Mouse (Mus musculus): ENCODE measurements at regions not wholly inside any gene's neighbourhood (a gene's known extent, or its start where the extent isn't known, plus 50 kb on each side); places are given as distances from the start of the nearest gene placed in this dataset.

GRCm38 (mm10) chr1:35729785-35730295 is 338.4 kb upstream of the Hs6st1 start:
- TF ChIP-seq CTCF (IDR thresholded peaks at IDR 0.05; ENCODE audit: low read depth) (no peak), EP300 (optimal IDR thresholded peaks at IDR 0.05) (no peak)
- H3K9ac ChIP-seq (ENCODE audit: low read length): no peak overlapping the region
- H3K27me3 ChIP-seq (ENCODE audit: control insufficient read depth, insufficient read depth, low read length): no peaks in the 10 kb centered on the region
- no peaks in the 10 kb centered on the region for H3K9me3 ChIP-seq (ENCODE audit: control insufficient read depth, low read length)
- no peak overlapping the region for H3K4me2 ChIP-seq (replicated peaks; ENCODE audit: low read depth)
- DNase-seq (ENCODE audit: low spot score) (no peak), ATAC-seq (ENCODE audit: low FRiP score, low TSS enrichment) (no peak)
- H3K36me3 ChIP-seq (ENCODE audit: control insufficient read depth, insufficient read depth, low read length): no peaks in the 10 kb centered on the region
- no peak overlapping the region for H3K27ac ChIP-seq (replicated peaks)
- H3K4me1 ChIP-seq (replicated peaks; ENCODE audit: control insufficient read depth, insufficient read depth): no peaks in the 10 kb centered on the region
- H3K4me3 ChIP-seq (ENCODE audit: low read depth, low read length): no peak overlapping the region
- 77% methylated on average over 5 of the region's 5 CpGs for WGBS

DNA sequence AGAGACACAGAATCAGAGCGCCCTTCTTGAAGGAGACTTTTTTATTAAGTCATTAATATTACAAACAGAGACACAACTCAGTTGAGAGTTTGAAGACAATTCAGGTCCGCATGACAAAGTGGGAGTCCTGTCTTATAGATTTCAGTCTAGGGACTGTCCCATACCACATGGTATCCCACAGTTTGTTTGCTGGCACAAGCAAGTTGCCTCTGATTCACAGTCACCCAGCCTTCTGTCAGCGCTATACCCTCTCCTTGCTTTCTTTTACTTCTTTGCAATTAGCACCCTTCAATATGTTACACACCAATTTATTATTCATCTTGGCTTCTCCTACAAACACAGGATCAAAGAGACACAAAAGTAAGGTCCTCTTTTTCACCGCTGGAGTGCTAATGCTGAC is 337.9 kb upstream of the Hs6st1 start:
- DNase-seq (ENCODE audit: low spot score) (no peak), ATAC-seq (ENCODE audit: low FRiP score, low TSS enrichment) (no peak)
- H3K27ac ChIP-seq (replicated peaks): no peak overlapping the region
- 77% methylated on average over 4 of the region's 4 CpGs for WGBS
- H3K27me3 ChIP-seq (ENCODE audit: control insufficient read depth, insufficient read depth, low read length): no peaks in the 10 kb centered on the region
- no peak overlapping the region for H3K4me2 ChIP-seq (replicated peaks; ENCODE audit: low read depth)
- no peak for TF ChIP-seq CTCF (IDR thresholded peaks at IDR 0.05; ENCODE audit: low read depth)
- no peak overlapping the region for H3K9ac ChIP-seq (ENCODE audit: low read length)
- no peaks in the 10 kb centered on the region for H3K9me3 ChIP-seq (ENCODE audit: control insufficient read depth, low read length)
- no peaks in the 10 kb centered on the region for H3K36me3 ChIP-seq (ENCODE audit: control insufficient read depth, insufficient read depth, low read length)
- no peaks in the 10 kb centered on the region for H3K4me1 ChIP-seq (replicated peaks; ENCODE audit: control insufficient read depth, insufficient read depth)
- H3K4me3 ChIP-seq (ENCODE audit: low read depth, low read length): no peak overlapping the region

GRCm38 (mm10) chr1:35736247-35736646 is 332.0 kb upstream of the Hs6st1 start:
- H3K4me3 ChIP-seq (ENCODE audit: low read depth, low read length): no peak overlapping the region

DNA sequence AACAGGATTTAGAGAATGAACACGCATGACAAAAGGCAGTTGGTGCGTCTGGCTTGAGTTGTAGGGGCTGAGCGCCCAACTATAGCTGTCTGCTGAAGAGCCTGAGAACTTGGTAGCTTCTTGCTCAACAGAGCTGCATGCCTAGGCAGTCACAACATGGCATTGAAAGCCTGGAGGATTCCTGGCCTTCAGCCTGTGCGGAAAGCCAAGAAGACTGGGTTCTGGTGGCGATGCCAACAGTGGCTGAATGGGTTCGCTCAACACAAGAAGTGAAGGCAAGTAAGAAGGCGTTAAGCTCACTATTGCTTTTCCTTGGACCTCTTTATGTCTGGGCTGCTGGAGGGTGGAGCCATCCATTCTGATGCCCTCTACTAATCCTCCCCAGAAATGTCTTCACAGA is 318.6 kb upstream of the Hs6st1 start:
- 95% methylated on average over 7 of the region's 7 CpGs for WGBS
- no peak for ATAC-seq (ENCODE audit: low FRiP score, low TSS enrichment)

More at GRCm38 (mm10) chr1:35736247-35736646, 332.0 kb upstream of the Hs6st1 start:
- no peaks in the 10 kb centered on the region for H3K4me1 ChIP-seq (replicated peaks; ENCODE audit: control insufficient read depth, insufficient read depth)
- H3K9me3 ChIP-seq (ENCODE audit: control insufficient read depth, low read length): no peaks in the 10 kb centered on the region
- no peak for DNase-seq (ENCODE audit: low spot score)
- H3K4me2 ChIP-seq (replicated peaks; ENCODE audit: low read depth): no peak overlapping the region
- ATAC-seq (ENCODE audit: low FRiP score, low TSS enrichment): no peak
- TF ChIP-seq CTCF (IDR thresholded peaks at IDR 0.05; ENCODE audit: low read depth): no peak
- no peak for TF ChIP-seq EP300 (optimal IDR thresholded peaks at IDR 0.05)
- no peaks in the 10 kb centered on the region for H3K27me3 ChIP-seq (ENCODE audit: control insufficient read depth, insufficient read depth, low read length)
- no peak overlapping the region for H3K9ac ChIP-seq (ENCODE audit: low read length)
- no peaks in the 10 kb centered on the region for H3K36me3 ChIP-seq (ENCODE audit: control insufficient read depth, insufficient read depth, low read length)
- H3K27ac ChIP-seq (replicated peaks): no peak overlapping the region

DNA sequence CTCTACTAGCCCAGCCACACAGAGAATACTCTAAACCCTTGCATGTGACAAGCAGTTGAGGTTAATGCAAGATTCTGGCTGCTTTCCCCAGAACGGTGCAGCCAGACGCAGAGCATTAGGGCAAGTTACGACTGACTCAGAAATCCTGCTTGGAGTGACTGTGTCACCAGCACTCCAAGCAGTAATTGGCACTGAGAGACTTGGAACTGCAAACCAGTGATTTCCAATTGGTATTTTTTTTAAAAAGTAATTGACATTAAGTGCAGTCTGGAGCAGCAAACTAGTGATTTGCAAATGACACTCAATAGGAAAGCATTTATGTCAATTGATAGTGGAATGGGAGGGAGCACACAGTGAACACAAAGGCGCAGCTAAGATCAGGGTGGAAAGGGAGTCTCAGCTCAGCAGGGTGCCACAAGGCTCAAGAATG is 318.1 kb upstream of the Hs6st1 start:
- Histone ChIP-seq H3K36me3 (ENCODE audit: control insufficient read depth, insufficient read depth, low read length) (no peaks in the 10 kb centered on the region), H3K4me2 (replicated peaks; ENCODE audit: low read depth) (no peak overlapping the region), H3K9me3 (ENCODE audit: control insufficient read depth, low read length) (no peaks in the 10 kb centered on the region), H3K27me3 (ENCODE audit: control insufficient read depth, insufficient read depth, low read length) (no peaks in the 10 kb centered on the region), H3K9ac (ENCODE audit: low read length) (no peak overlapping the region), H3K4me3 (ENCODE audit: low read depth, low read length) (no peak overlapping the region), H3K4me1 (replicated peaks; ENCODE audit: control insufficient read depth, insufficient read depth) (no peaks in the 10 kb centered on the region), H3K27ac (replicated peaks) (no peak overlapping the region)
- DNase-seq (ENCODE audit: low spot score) (no peak), ATAC-seq (ENCODE audit: low FRiP score, low TSS enrichment) (no peak)
- TF ChIP-seq CTCF (IDR thresholded peaks at IDR 0.05; ENCODE audit: low read depth): no peak
- TF ChIP-seq EP300 (optimal IDR thresholded peaks at IDR 0.05): no peak
- 62% methylated on average over 4 of the region's 4 CpGs for WGBS

More for the DNA sequence above, 318.6 kb upstream of the Hs6st1 start:
- Histone ChIP-seq H3K27ac (replicated peaks) (no peak overlapping the region), H3K4me1 (replicated peaks; ENCODE audit: control insufficient read depth, insufficient read depth) (no peaks in the 10 kb centered on the region), H3K4me2 (replicated peaks; ENCODE audit: low read depth) (no peak overlapping the region), H3K27me3 (ENCODE audit: control insufficient read depth, insufficient read depth, low read length) (no peaks in the 10 kb centered on the region), H3K9me3 (ENCODE audit: control insufficient read depth, low read length) (no peaks in the 10 kb centered on the region), H3K36me3 (ENCODE audit: control insufficient read depth, insufficient read depth, low read length) (no peaks in the 10 kb centered on the region), H3K9ac (ENCODE audit: low read length) (no peak overlapping the region), H3K4me3 (ENCODE audit: low read depth, low read length) (no peak overlapping the region)
- DNase-seq (ENCODE audit: low spot score): no peak
- TF ChIP-seq CTCF (IDR thresholded peaks at IDR 0.05; ENCODE audit: low read depth) (no peak), EP300 (optimal IDR thresholded peaks at IDR 0.05) (no peak)

DNA sequence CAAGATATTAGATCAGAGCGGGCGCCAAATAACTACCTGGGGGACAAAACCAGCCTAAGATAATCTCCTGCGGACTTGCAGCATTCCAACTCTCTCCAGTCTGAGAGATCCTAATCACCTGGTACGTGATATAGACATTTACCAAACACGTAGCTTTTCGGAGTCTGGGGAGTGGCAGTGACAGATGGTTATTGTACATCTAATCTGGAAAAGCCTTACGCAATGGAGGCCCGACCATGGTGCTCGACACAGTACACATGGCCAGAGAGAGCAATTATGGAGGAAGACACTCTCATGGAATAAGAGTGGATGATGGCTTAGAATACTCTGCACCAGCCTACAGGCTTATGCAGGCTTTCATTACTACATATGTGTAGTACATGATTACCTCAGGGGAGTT is 315.6 kb upstream of the Hs6st1 start:
- H3K4me3 ChIP-seq (ENCODE audit: low read depth, low read length): no peak overlapping the region
- no peak for DNase-seq (ENCODE audit: low spot score)

More for the DNA sequence above, 315.6 kb upstream of the Hs6st1 start:
- Histone ChIP-seq H3K4me1 (replicated peaks; ENCODE audit: control insufficient read depth, insufficient read depth) (no peaks in the 10 kb centered on the region), H3K9ac (ENCODE audit: low read length) (no peak overlapping the region), H3K36me3 (ENCODE audit: control insufficient read depth, insufficient read depth, low read length) (no peaks in the 10 kb centered on the region), H3K9me3 (ENCODE audit: control insufficient read depth, low read length) (no peaks in the 10 kb centered on the region), H3K27me3 (ENCODE audit: control insufficient read depth, insufficient read depth, low read length) (no peaks in the 10 kb centered on the region), H3K4me2 (replicated peaks; ENCODE audit: low read depth) (no peak overlapping the region), H3K27ac (replicated peaks) (no peak overlapping the region)
- WGBS: 74% methylated on average over 9 of the region's 9 CpGs
- no peak for TF ChIP-seq EP300 (optimal IDR thresholded peaks at IDR 0.05)
- no peak for TF ChIP-seq CTCF (IDR thresholded peaks at IDR 0.05; ENCODE audit: low read depth)
- no peak for ATAC-seq (ENCODE audit: low FRiP score, low TSS enrichment)

Data from stomach, postnatal 0 days (tissue).